Mouse (Mus musculus) 3T3-L1 (cell line): Measurements from ENCODE around the gene Tgtp2.
"Not testable (repeated sequence)": the region's sequence is repeated elsewhere in the genome, so short reads cannot be mapped to it uniquely, and the experiment has no call there.

Experiments
- DNase-seq: peaks from one replicate; pipeline ENCODE4 v3.0.0-alpha.2; 2015; ENCODE audit warnings: low read depth, low spot score

Tgtp2 gene

DNA sequence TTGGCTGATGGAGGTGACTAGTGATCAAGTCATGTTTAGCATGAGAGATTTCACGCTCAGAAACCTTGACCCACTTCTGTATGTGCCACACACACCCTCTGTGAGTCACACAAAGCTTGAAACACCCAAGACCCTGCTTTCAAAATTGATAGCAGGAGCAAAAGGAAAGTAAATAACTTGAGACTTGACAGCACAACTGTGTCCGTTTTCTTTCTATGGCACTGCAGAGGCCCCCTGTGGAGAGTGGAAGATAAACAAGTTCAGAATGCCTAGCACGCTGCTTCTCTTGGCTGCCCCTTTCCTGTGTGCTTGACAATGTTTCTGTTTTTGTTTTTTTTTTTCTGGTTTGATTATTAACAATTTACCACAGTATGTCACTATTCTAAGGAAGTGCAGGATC lies 20.9 kb upstream of the Tgtp2 start:
- DNase-seq = peak; percentile 60

GRCm38 (mm10) chr11:49084385-49084784 lies 20.4 kb upstream of the Tgtp2 start:
- no peak for DNase-seq

GRCm38 (mm10) chr11:49083808-49084207 lies 19.8 kb upstream of the Tgtp2 start:
- DNase-seq = no peak

- no peak for DNase-seq
Observed at GRCm38 (mm10) chr11:49083146-49083545, 19.1 kb upstream of the Tgtp2 start.

DNA sequence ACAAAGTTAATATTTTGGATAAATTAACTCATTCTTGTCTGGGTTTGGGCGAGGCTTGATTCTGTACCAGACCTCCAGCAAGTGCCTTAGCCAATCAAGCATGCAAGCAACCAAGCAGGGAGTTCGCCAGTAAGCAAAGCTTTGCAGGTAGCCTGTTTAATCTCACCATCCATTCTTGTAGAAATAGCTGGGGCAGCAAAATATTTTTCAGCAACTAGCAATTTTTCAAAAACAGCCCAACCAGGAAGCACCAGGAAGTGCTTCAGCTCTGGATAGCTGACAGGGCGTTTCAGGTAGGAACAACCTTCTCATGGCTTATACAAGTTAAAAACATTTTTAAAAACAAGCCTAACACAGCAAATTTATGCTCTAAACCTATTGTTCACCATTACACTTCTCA lies 17.9 kb upstream of the Tgtp2 start:
- no peak for DNase-seq

DNA sequence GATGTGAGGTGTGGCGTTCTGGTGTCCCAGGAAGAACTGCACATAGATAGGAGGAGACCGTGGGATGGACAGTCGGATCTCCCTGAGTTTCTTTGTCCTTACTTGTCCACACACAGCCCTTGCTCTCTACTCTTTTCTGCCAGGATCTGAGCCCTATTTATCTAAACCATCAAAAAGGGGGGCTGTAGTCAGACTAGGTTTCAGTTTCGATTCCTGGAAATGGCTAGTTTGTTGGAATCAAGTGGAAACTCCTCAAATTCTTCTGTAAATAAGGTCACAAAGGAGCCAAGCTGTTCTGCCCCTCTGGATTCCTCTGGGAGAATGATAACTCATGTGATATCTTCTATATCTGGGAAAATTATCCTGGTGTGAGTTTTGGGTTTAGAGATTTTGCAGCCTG lies 17.4 kb upstream of the Tgtp2 start:
- DNase-seq = peak; percentile 43

- no peak for DNase-seq
Observed at GRCm38 (mm10) chr11:49080636-49081035, 16.6 kb upstream of the Tgtp2 start.

GRCm38 (mm10) chr11:49078719-49079118 lies 14.7 kb upstream of the Tgtp2 start:
- no peak for DNase-seq

GRCm38 (mm10) chr11:49077012-49077411 lies 13.0 kb upstream of the Tgtp2 start:
- DNase-seq = no peak

DNA sequence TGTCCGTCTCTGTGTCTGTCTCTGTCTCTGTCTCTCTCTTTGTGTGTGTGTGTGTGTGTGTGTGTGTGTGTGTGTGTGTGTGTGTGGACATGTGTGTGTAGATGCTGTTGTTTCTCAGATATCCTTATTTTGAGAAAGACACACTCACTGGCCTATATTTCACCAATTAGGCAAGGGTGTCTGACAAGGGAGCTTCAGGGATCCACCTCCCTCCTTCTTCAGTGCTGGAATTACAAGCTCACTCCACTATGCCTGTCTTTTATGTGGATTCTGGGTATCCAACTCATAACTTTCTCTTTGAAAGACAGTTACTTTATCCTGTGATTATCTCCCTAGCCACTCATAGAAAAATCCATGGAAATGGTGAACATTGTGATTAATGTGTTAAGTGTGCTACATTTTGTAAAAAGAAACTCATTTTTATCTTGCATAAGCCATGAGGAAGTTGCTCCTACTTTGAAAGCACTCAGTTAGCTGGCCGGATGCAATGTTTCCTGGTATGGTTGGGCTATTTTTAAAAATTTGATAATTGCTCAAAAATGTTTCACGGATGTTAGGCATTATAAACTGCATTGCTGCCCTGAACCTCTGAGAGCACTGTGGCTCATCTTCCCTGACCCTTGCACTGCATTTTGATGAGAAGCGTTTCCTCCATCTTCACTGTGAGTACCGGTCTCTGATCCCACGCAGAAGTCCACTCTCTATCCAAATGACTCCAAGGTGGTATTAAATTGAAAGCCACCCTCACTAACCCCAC lies 12.2 kb upstream of the Tgtp2 start, which contains the start of gene Ifi47:
Ifi47 (plus strand) TSS at position 587 of the 757 bp plus-strand sequence.
- DNase-seq = peak; percentile 54

DNA sequence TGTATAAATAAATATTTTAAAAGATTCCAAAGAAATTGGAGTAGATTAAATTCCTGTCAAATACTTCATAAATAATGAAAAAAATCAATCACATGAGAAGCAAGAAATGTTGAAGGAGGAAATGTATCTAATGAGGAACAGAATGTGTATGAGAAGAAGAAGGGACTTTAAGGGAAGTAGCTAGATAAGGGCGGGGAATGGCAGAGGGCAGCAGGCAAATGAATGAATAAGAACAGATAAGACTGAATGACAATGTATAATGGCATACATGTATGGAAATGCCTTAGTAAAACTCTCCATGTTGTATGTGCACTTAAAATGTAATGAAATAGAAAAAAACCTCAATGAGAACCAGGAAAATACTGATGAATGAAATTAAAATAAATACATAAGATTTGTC lies 4.4 kb upstream of the Tgtp2 start:
- DNase-seq = no peak

DNA sequence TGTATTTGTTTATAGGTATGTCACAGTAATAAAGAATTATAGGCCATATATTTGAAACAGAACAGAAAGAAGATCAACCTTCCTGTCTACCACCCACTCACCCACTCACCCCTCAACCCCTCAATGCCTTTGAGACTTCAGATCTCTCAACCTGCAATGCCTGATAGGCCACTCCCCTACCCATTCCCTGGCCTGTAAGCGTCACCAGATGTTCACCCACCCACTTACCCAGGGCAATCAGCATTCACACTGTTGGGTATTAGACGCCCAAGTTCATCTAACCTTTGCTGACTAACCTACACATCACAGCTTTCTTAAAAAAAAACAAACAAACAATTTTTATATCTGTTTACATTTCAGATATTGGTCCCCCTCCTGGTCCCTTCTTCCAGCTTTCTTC lies 2.1 kb downstream of the Tgtp2 start:
- DNase-seq = not testable (repeated sequence)

DNA sequence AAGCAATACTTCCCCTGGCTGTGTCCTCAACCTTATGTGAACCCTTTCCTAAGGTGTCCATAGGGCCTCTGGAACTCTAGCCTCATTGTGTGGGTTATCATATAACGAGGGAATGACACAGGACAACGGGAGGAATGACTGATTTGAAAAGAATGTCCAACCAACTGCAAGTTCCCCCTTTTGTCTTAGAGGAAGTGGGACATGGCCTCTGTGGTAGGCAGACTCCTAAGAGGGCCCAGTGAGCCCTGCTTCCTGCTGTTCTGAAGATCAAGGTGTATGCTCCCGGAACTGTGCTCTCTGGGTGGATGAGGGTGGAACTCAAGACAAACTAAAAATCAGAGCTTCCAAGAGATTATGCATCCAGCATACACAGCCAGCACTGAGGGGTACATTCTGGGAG lies 3.9 kb downstream of the Tgtp2 start:
- DNase-seq = not testable (repeated sequence)

DNA sequence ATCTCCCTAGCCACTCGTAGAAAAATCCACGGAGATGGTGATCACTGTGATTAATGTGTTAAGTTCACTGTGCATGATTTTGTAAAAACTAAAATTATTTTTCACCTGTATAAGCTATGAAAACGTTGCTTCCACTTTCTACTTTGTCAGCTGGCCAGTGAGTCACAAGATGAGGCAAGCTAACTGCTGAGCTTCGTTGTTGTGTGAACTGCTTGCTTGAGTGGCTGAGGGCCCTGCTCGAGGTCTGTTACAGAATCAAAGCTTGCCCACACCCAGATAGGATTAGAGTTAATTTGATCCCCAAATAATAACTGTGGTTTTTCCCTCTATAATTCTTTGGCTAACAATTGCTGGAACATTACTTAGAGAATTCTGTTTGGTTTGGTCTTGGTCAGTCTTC lies 12.1 kb downstream of the Tgtp2 start:
- DNase-seq = not testable (repeated sequence)

DNA sequence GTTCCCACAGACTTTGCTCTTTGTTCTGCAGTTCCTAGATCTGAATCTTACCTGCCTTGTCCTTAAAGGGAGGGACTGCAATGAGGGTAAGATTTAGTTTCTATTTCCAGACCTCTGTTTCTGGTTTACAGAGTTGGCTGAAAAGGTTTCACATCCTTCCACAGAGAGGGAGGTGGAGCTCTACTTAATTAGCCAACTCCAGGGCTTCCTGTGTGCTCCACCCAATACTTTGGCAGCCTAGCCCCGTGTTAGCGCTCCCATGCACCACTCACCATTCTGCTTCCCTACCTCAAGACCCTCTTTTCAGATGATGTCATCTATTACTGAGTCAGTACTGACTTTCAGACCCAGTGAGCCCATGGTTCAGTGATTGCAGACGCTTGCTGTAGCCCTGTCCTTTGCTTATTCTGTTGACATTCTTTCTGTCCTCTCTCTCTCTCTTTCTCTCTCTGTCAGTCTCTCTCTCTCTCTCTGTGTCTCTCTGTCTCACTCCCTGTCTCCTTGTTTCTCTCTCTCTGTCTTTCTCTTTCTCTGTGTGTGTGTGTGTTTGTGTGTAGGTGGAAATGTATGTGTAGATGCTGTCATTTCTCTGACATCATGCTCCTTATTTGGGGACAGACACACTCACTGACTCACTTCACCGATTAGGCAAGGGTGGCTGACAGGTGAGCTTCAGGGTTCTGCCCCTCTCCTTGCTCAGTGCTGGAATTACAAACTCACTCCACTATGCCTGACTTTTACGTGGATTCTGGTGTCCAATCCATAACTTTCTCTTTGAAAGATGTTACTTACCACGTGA lies 12.7 kb downstream of the Tgtp2 start, which contains the start of gene 9930111J21Rik2:
9930111J21Rik2 (minus strand) TSS at position 150 of the 799 bp plus-strand sequence.
- not testable (repeated sequence) for DNase-seq

DNA sequence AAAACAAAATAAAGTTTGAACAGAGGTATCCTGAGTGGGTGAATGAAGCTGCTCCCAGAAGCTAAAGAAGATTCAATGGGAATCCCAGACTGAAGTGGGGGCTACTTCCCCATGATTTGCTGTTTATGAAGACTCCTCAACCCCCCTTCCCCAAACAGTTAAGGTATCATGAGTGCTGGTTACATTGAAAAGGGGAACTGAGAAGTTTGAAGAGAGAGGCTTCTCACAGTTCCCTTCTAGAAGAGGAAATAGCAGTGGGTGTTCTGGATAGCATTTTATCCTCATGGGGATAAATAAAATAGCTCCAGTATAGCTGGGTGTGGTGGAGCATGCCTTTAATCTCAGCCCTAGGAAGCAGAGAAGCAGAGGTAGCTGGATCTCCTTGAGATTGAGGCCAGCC lies 13.9 kb downstream of the Tgtp2 start:
- not testable (repeated sequence) for DNase-seq

DNA sequence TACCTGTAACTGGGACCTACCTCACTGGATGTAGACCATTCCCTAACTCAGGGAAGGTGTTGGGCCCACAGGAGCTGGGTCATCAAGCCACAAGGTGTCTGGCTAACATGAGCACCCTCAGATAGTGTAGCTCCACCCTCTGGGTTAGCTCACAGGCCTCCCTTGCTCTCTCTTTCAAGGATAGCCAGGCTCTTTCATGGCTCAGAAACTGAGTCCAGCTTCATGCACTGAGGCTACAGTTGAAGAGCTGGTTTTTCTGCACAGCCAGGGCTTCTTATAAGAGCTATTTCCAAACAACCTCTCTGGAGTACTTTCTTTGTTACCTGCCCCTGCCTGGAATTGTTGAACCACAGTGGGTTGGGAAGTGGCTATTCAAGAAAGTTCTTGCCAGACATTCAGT lies 51.9 kb downstream of the Tgtp2 start:
- DNase-seq = not testable (repeated sequence)
